Mouse (Mus musculus) heart, embryonic 14.5 days (tissue): Measurements from ENCODE around the gene Gzmf. TPM values are rescaled to one million over a fixed set of nuclear protein-coding genes. Genes with fewer than 3 reads are reported as not detected.
"Not testable (repeated sequence)": the region's sequence is repeated elsewhere in the genome, so short reads cannot be mapped to it uniquely, and the experiment has no call there.

ENCODE experiments used
- ATAC-seq: fragments of 200-750 bp; cut with Nextera tagmentation; 2 replicates; pipeline ENCODE4 v1.8.0; 2017; ENCODE audit warnings: low read depth, moderate TSS enrichment; ENCODE audit not compliant: insufficient number of reproducible peaks, insufficient read depth, low FRiP score
- H3K27ac ChIP-seq, 2 experiments: fragments of 200-500 bp in 1 of 2; fragments of 300-500 bp in 1 of 2; sonication (generic) in 1 of 2; replicated peaks in 1 of 2; 2 replicates each; pipeline ENCODE4 v1.5.1; 2012 to 2014; ENCODE audit warnings: low read depth in 2 of 2, low read length in 2 of 2, control low read depth in 1 of 2, mild to moderate bottlenecking in 1 of 2, mixed read lengths in 1 of 2; ENCODE audit not compliant: control insufficient read depth in 1 of 2, insufficient read depth in 1 of 2
- H3K27me3 ChIP-seq: fragments of 300-500 bp; sonication (generic); 2 replicates; pipeline ENCODE4 v1.6.1; 2014; ENCODE audit warnings: mild to moderate bottlenecking, low read length, control low read depth; ENCODE audit not compliant: control insufficient read depth, insufficient read depth
- H3K36me3 ChIP-seq: fragments of 300-500 bp; sonication (generic); 2 replicates; pipeline ENCODE4 v1.6.1; 2014; ENCODE audit warnings: mild to moderate bottlenecking, control low read depth, low read length, mixed read lengths; ENCODE audit not compliant: control insufficient read depth, insufficient read depth
- H3K4me1 ChIP-seq, 2 experiments: fragments of 200-500 bp in 1 of 2; fragments of 300-500 bp in 1 of 2; sonication (generic) in 1 of 2; 2 replicates each; pipeline ENCODE4 v1.6.1; 2012 to 2014; ENCODE audit warnings: low read length in 2 of 2, control low read depth in 1 of 2, mixed read lengths in 1 of 2; ENCODE audit not compliant: control insufficient read depth in 2 of 2, insufficient read depth in 2 of 2
- H3K4me2 ChIP-seq: fragments of 300-500 bp; sonication (generic); 2 replicates; pipeline ENCODE4 v1.6.1; 2014; ENCODE audit warnings: mild to moderate bottlenecking, low read length
- H3K4me3 ChIP-seq, 2 experiments: fragments of 200-500 bp in 1 of 2; fragments of 300-500 bp in 1 of 2; sonication (generic) in 1 of 2; 2 replicates each; pipeline ENCODE4 v1.5.1; 2012 to 2014; ENCODE audit warnings: low read length in 2 of 2, mild to moderate bottlenecking in 2 of 2, control low read depth in 1 of 2, low read depth in 1 of 2, moderate library complexity in 1 of 2; ENCODE audit not compliant: control insufficient read depth in 1 of 2, insufficient read depth in 1 of 2
- H3K9ac ChIP-seq: fragments of 300-500 bp; sonication (generic); 2 replicates; pipeline ENCODE4 v1.6.1; 2014; ENCODE audit warnings: mild to moderate bottlenecking, low read length
- H3K9me3 ChIP-seq: fragments of 300-500 bp; sonication (generic); 2 replicates; pipeline ENCODE4 v1.6.1; 2016; ENCODE audit warnings: low read length, control low read depth; ENCODE audit not compliant: control insufficient read depth
- WGBS: fragments of 180-500 bp; shearing (Covaris S2); extraction: QIAGEN DNeasy Blood & Tissue Kit; methylation state at CpG from one replicate; pipeline ENCODE4 v1.1.7; 2014; 5-methylcytosine and 5-hydroxymethylcytosine counted together
- polyA plus RNA-seq: library from polyadenylated mRNA; unstranded; fragments of >200 nt; fragmentation: Nextera tagmentation; extraction: Ambion mirVana; gene quantifications from 2 replicates; pipeline ENCODE4 v1.2.1, GENCODE M21; 2014

Gene Gzmf
- not detected in 2 replicates for polyA plus RNA-seq

DNA sequence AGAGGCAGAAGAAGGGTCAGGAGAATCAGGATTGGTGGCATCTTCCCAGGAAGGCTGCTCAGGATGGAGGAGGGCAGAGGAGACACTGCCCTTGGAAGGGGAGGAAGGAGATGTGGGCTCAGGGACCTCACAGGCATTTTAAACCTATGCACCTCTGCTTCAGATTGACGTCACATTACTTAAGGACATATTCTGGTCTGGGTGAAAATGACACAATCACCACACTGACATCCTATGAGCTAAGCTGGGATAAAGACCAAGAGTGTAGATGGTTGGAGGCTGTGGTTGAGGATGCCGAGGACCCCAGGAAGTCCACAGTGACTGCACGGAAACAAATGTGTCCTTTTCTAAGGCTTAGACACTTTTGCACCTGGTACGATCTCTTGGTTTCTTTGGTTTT lies at the start of gene Gzmf:
Gene Gzmf (minus strand): TSS at position 101 of the 400 bp plus-strand sequence.
- Histone ChIP-seq H3K36me3 (no peaks in the 10 kb centered on the region), H3K4me1 (no peaks in the 10 kb centered on the region), H3K9me3 (no peaks in the 10 kb centered on the region), H3K9ac (no peak within 1 kb of the TSS), H3K27me3 (no peaks in the 10 kb centered on the region), H3K4me2 (no peak within 1 kb of the TSS), H3K27ac (no peak within 1 kb of the TSS), H3K4me3 (no peak within 1 kb of the TSS)
- ATAC-seq: no peak
- 86% methylated on average over 4 of the region's 4 CpGs for WGBS

DNA sequence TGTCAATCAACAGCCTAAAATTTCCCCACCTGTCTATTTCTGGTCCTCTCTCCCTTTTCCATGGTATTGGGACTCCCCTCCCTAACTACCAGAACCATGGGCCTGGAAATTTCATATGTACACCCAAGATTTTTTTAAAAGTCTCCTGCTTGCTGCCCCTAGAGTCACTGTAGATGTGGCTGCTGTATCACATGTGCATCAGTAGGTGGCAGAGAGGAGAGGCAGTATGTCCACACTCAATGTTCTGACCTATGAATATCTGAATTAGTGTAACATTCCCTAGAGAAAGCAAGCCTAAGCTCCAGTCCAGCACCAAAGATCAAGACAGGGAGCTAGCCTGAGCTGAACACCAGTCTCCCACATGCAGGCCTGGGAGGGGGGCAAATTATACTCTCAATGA lies 29.2 kb upstream of the Gzmf start:
- ATAC-seq: no peak
- Histone ChIP-seq H3K36me3 (no peaks in the 10 kb centered on the region), H3K27me3 (no peaks in the 10 kb centered on the region), H3K9ac (no peak overlapping the region), H3K27ac (no peak overlapping the region), H3K4me3 (no peak overlapping the region), H3K9me3 (no peaks in the 10 kb centered on the region), H3K4me2 (no peak overlapping the region), H3K4me1 (no peaks in the 10 kb centered on the region)

DNA sequence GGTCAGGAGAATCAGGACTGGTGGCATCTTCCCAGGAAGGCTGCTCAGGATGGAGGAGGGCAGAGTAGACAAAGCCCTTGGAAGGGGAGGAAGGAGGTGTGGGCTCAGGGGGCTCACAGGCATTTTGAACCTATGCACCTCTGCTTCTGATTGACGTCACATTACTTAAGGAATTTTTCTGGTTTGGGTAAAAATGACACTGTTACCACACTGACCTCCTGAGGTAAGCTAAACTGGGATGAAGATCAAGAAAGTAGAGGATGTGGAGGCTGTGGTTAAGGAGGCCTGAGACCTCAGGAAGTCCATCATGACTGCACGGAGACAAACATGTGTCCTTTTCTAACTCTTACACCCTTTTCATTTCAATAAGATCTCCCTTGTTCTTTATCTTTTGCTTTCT lies 23.3 kb upstream of the Gzmf start, which contains the start of gene Gzmc:
Gene Gzmc (minus strand): TSS at position 101 of the 400 bp plus-strand sequence.
- Histone ChIP-seq H3K4me2 (no peak within 1 kb of the TSS), H3K36me3 (no peaks in the 10 kb centered on the region), H3K9ac (no peak within 1 kb of the TSS), H3K27ac (no peak within 1 kb of the TSS), H3K4me3 (no peak within 1 kb of the TSS), H3K9me3 (no peaks in the 10 kb centered on the region), H3K4me1 (no peaks in the 10 kb centered on the region), H3K27me3 (no peaks in the 10 kb centered on the region)
- ATAC-seq: no peak
- 73% methylated on average over 2 of the region's 2 CpGs for WGBS

DNA sequence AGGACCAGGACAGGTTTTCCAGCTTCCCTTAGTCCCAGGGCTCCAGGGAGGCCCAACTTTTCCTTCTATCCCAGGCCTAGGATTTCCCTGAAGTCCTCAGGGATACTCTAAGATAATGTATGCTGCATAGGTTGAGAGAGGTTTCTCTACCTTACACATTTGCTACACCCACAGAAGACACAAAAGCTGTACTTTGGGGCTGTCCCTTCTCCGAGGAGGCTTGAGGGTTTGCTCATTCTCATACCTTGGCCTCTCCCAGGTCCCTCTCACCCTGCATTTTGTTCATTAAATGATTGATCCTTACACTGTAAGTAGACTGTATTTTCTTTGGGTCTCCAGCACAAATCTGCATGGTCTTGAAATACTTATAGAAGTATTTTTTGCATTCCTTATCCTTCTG lies 5.6 kb downstream of the Gzmf start:
- H3K27ac ChIP-seq: no peak overlapping the region
- H3K4me1 ChIP-seq: no peaks in the 10 kb centered on the region
- H3K9ac ChIP-seq: no peak overlapping the region
- no peak overlapping the region for H3K4me2 ChIP-seq
- 80% methylated on average over 1 of the region's 1 CpGs for WGBS
- no peaks in the 10 kb centered on the region for H3K36me3 ChIP-seq
- no peak overlapping the region for H3K4me3 ChIP-seq
- no peaks in the 10 kb centered on the region for H3K9me3 ChIP-seq
- no peaks in the 10 kb centered on the region for H3K27me3 ChIP-seq
- no peak for ATAC-seq

DNA sequence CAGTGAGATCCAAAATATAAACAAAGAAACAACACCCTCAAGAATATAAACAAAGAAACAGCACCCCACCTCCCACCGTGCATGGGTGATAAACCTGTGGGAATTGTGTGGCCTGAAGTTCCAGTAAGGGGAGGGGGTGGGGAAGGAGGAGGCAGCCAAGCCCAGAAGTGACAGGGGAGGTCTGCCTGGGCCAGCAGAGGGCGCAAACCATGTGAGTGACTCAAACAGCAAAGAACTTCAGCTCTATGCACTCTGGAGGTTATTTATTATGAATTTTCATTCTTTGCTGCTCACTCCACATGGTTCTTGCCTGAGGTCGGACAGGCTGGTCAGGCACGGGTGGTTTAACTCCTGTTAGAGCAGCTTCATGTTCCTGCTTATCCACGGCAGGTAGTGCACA lies 6.2 kb downstream of the Gzmf start:
- H3K27me3 ChIP-seq, H3K9ac ChIP-seq, H3K36me3 ChIP-seq, H3K27ac ChIP-seq, H3K4me3 ChIP-seq, ATAC-seq, H3K4me2 ChIP-seq, H3K4me1 ChIP-seq, H3K9me3 ChIP-seq: not testable (repeated sequence)
- WGBS: 32% methylated on average over 5 of the region's 5 CpGs

DNA sequence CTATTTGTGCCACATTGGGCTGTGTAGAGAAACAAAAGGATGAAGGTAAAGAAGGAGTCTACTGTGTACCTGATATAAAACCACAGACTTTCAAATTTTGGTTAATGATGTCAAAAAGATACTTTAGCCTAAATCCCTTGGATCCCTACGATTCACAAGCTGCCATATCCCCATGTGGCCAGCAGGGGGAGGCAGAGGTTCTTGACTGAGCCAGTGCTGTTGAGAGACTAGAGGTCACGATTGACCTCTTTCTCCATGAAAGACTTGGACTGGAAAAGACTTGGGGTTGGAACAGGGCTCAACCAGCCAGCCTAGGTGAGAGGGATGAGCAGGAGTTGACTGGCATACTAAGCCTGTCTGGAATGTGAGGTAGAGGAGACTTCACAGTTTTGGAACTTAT lies 7.2 kb downstream of the Gzmf start:
- H3K27me3 ChIP-seq: no peaks in the 10 kb centered on the region
- no peak overlapping the region for H3K4me2 ChIP-seq
- ATAC-seq: no peak
- H3K4me3 ChIP-seq: no peak overlapping the region
- H3K9ac ChIP-seq: no peak overlapping the region
- WGBS: 14% methylated on average over 2 of the region's 2 CpGs
- H3K9me3 ChIP-seq: no peaks in the 10 kb centered on the region
- H3K4me1 ChIP-seq: no peaks in the 10 kb centered on the region
- no peaks in the 10 kb centered on the region for H3K36me3 ChIP-seq
- H3K27ac ChIP-seq: no peak overlapping the region

DNA sequence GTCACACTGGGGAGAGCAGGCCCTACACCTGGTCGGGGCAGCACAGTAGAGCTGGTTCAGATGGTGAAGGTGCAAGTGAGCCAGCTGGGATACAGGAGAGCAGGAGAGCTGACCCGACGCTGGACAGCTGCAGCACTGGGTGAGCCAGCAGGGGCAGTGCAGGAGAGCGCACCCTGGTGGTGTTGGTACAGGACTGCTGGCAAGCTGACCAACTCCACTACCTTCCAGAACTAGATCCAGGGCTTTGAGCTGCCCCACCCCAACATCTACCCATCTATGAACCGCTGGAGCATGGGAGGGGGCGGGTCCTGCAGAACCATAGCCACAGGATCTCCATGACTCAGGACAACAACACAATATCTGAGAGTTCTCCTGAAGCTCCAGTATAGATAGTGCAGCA lies 24.3 kb downstream of the Gzmf start:
- Histone ChIP-seq H3K27ac (no peak overlapping the region), H3K9me3 (no peaks in the 10 kb centered on the region), H3K4me3 (no peak overlapping the region), H3K27me3 (no peaks in the 10 kb centered on the region), H3K4me1 (no peaks in the 10 kb centered on the region), H3K9ac (no peak overlapping the region), H3K4me2 (no peak overlapping the region), H3K36me3 (no peaks in the 10 kb centered on the region)
- WGBS: 46% methylated on average over 6 of the region's 6 CpGs
- no peak for ATAC-seq

DNA sequence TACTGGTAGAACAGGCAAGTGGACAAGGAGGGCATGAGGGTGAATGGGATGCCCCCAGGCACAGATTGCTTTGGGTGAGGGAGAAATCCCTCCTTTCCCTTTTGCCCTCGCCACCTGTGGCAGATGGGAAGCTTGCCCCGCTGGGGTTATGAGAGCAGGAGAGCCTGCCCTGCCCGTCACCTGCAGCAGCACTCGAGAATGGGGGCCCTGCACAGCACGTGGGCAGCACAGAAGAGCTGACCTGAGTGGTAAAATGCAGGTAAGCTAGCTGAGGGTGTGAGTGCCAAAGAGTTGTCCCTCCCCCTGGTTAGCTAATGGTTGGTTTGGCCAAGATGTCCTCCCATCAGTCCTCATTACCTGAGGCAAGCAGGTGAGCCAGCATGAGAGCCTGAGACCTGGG lies 24.7 kb downstream of the Gzmf start:
- H3K4me2 ChIP-seq: no peak overlapping the region
- WGBS: 70% methylated on average over 5 of the region's 5 CpGs

More for the DNA sequence above, 24.7 kb downstream of the Gzmf start:
- Histone ChIP-seq H3K9me3 (no peaks in the 10 kb centered on the region), H3K27ac (no peak overlapping the region), H3K4me1 (no peaks in the 10 kb centered on the region), H3K4me3 (no peak overlapping the region), H3K27me3 (no peaks in the 10 kb centered on the region), H3K36me3 (no peaks in the 10 kb centered on the region), H3K9ac (no peak overlapping the region)
- ATAC-seq: no peak
